Mouse (Mus musculus) megakaryocyte, adult 5-6 weeks (primary cell): ENCODE results near the gene Ush2a. TPM values are rescaled to one million over a fixed set of nuclear protein-coding genes. Genes with fewer than 3 reads are reported as not detected.

Experiments used
- ATAC-seq: 2 replicates; pipeline ENCODE4 v1.8.0; 2016; ENCODE audit warnings: mild to moderate bottlenecking, inconsistent platforms; ENCODE audit not compliant: poor library complexity, severe bottlenecking
- total RNA-seq, 2 experiments: library from RNA; stranded (forward) in 1 of 2; stranded (reverse) in 1 of 2; fragments of 153-499, 151-499 nt in 1 of 2; fragments of 221-1000, 200-1000 nt in 1 of 2; gene quantifications; 2 replicates each; pipeline versions ENCODE4 v1.2.3 to v1.2.4; 2015 to 2017

The Ush2a gene
- total RNA-seq, 2 experiments from 2014 or later = not detected

- no peak for ATAC-seq
These were observed 481.1 kb downstream of the Ush2a start for GRCm38 (mm10) chr1:188742971-188743370.

- no peak for ATAC-seq
These were observed 493.2 kb downstream of the Ush2a start for GRCm38 (mm10) chr1:188755031-188755430.

- no peak for ATAC-seq
These were observed 498.7 kb downstream of the Ush2a start for GRCm38 (mm10) chr1:188760515-188760914.

GRCm38 (mm10) chr1:188762463-188762862 lies 500.6 kb downstream of the Ush2a start:
- ATAC-seq = no peak

GRCm38 (mm10) chr1:188763761-188764160 lies 501.9 kb downstream of the Ush2a start:
- no peak for ATAC-seq

GRCm38 (mm10) chr1:188770828-188771227 lies 509.0 kb downstream of the Ush2a start:
- no peak for ATAC-seq

GRCm38 (mm10) chr1:188772516-188773229 lies 510.9 kb downstream of the Ush2a start:
- ATAC-seq = no peak

GRCm38 (mm10) chr1:188773631-188774030 lies 511.8 kb downstream of the Ush2a start:
- ATAC-seq = no peak

- no peak for ATAC-seq
These were observed 515.8 kb downstream of the Ush2a start for GRCm38 (mm10) chr1:188777556-188778161.

GRCm38 (mm10) chr1:188785056-188785455 lies 523.2 kb downstream of the Ush2a start:
- no peak for ATAC-seq

GRCm38 (mm10) chr1:188805069-188805468 lies 543.2 kb downstream of the Ush2a start:
- no peak for ATAC-seq

GRCm38 (mm10) chr1:188805852-188806251 lies 544.0 kb downstream of the Ush2a start:
- no peak for ATAC-seq

- no peak for ATAC-seq
These were observed 548.8 kb downstream of the Ush2a start for GRCm38 (mm10) chr1:188810631-188811030.

GRCm38 (mm10) chr1:188815072-188815471 lies 553.2 kb downstream of the Ush2a start:
- no peak for ATAC-seq

- no peak for ATAC-seq
These were observed 562.4 kb downstream of the Ush2a start for GRCm38 (mm10) chr1:188824195-188824594.

- no peak for ATAC-seq
These were observed 563.2 kb downstream of the Ush2a start for GRCm38 (mm10) chr1:188824878-188825532.

GRCm38 (mm10) chr1:188830527-188831407 lies 568.9 kb downstream of the Ush2a start:
- no peak for ATAC-seq

- ATAC-seq = no peak
These were observed 572.1 kb downstream of the Ush2a start for GRCm38 (mm10) chr1:188833906-188834305.

GRCm38 (mm10) chr1:188834770-188835169 lies 572.9 kb downstream of the Ush2a start:
- no peak for ATAC-seq

GRCm38 (mm10) chr1:188837613-188838295 lies 575.9 kb downstream of the Ush2a start:
- ATAC-seq = no peak
